Mouse (Mus musculus) heart, postnatal 25 days (tissue): Measurements from ENCODE around the gene Olfr1134. TPM values are rescaled to one million over a fixed set of nuclear protein-coding genes. Genes with fewer than 3 reads are reported as not detected.
"Not testable (repeated sequence)": the region's sequence is repeated elsewhere in the genome, so short reads cannot be mapped to it uniquely, and the experiment has no call there.

Source experiments
- DNase-seq: peaks from one replicate; pipeline ENCODE4 v3.0.0; 2022; ENCODE audit warnings: low spot score
- intact Hi-C: fragments of 180-260 bp; cut with DNase I; formaldehyde crosslinking; loops from one replicate; pipeline ENCODE4 v1.15.1; 2025
- total RNA-seq, 2 experiments: library from RNA; stranded (reverse); gene quantifications; 2 replicates each; pipeline ENCODE4 v1.2.3; 2021

The Olfr1134 gene
- total RNA-seq: not detected

GRCm38 (mm10) chr2:87658360-87658759 is at the start of gene Olfr1134:
Olfr1134 (minus strand) TSS chr2:87658460.
- DNase-seq: no peak
- intact Hi-C loops: no loop called here

- intact Hi-C loops: no loop called here
- DNase-seq: no peak
Measured at GRCm38 (mm10) chr2:87693847-87694246, 35.6 kb upstream of the Olfr1134 start, which contains the start of gene Olfr1136. Olfr1136 (minus strand) TSS chr2:87693947.

GRCm38 (mm10) chr2:87673564-87673963 is 15.3 kb upstream of the Olfr1134 start, which contains the start of gene Olfr1135:
Olfr1135 (minus strand) TSS chr2:87673664.
- DNase-seq: no peak
- intact Hi-C loops: no loop called here

- intact Hi-C loops: no loop called here
- no peak for DNase-seq
Measured at GRCm38 (mm10) chr2:87647274-87647673, 11.0 kb downstream of the Olfr1134 start, which contains the start of gene Olfr1133. Olfr1133 (minus strand) TSS chr2:87647374.

GRCm38 (mm10) chr2:87642441-87642840 is 15.8 kb downstream of the Olfr1134 start:
- no peak for DNase-seq
- intact Hi-C loops: no loop called here

DNA sequence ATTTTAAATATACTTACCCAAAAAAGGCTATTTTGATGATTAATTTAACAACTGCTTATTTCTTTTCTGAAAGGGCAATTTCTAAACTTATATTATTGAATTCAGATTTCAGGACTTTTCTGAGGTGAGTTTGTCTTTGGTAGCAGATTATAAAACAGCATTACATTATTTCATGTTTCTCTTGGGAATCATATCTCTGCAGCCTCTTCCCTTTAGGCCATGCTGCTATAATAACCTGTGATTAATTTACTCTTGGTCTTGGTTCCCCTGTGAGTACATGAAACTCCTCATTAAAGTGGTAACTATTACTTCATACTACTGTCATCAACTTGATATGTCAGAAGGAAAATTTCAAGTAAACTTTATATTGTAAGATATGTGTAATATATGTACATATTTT is 20.8 kb downstream of the Olfr1134 start, which contains the start of gene Olfr1132:
TSS of gene Olfr1132 (minus strand) at position 101 of the 400 bp plus-strand sequence.
- no peak for DNase-seq
- intact Hi-C loops: no loop called here

DNA sequence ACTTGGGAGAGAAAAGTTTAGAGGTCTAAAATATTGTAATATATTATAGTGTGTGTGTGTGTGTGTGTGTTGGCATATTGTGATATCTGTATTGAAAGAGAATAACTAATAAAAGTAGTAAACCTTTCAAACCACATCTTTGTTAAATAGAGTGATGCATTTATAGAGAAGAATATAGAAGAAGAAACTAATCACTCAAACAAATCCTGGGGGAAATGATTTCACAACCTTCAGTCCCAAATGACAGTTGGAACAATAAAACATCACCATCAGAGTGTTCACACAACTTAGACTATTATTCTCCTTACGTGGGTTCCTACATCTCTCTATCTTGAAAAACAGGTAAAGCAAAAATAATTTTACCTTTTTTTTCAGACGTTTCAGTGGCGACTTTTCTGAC is 31.5 kb downstream of the Olfr1134 start, which contains the start of gene Olfr1131:
TSS of gene Olfr1131 (plus strand) at position 301 of the 400 bp plus-strand sequence.
- no peak for DNase-seq
- intact Hi-C loops: no loop called here

GRCm38 (mm10) chr2:87605912-87606311 is 52.3 kb downstream of the Olfr1134 start, which contains the start of gene Olfr1130:
Olfr1130 (plus strand) TSS chr2:87606212.
- DNase-seq, intact Hi-C loops: not testable (repeated sequence)

Other genes with a start within 250 kb of the Olfr1134 start
- gene Olfr1123, start 241.8 kb downstream of the Olfr1134 start, total RNA-seq: not detected
- not detected for gene Olfr1124, start 228.2 kb downstream of the Olfr1134 start, total RNA-seq
- gene Olfr1126, start 204.5 kb downstream of the Olfr1134 start, total RNA-seq: not detected
- not detected for gene Pramel7, start 161.4 kb downstream of the Olfr1134 start, total RNA-seq
- gene Pramel6, start 151.9 kb downstream of the Olfr1134 start, total RNA-seq: not detected
- not detected for gene Olfr153, start 126.7 kb downstream of the Olfr1134 start, total RNA-seq
- not detected for gene Olfr1128, start 112.9 kb downstream of the Olfr1134 start, total RNA-seq
- not detected for gene Olfr1129, start 84.6 kb downstream of the Olfr1134 start, total RNA-seq
- gene Olfr1130, start 52.2 kb downstream of the Olfr1134 start, total RNA-seq: not detected
- gene Olfr1131, start 31.4 kb downstream of the Olfr1134 start, total RNA-seq: not detected
- gene Olfr1132, start 20.9 kb downstream of the Olfr1134 start, total RNA-seq: not detected
- gene Olfr1133, start 11.1 kb downstream of the Olfr1134 start, total RNA-seq: not detected
- not detected for gene Olfr1135, start 15.2 kb upstream of the Olfr1134 start, total RNA-seq
- not detected for gene Olfr1136, start 35.5 kb upstream of the Olfr1134 start, total RNA-seq
- gene Olfr1137, start 54.7 kb upstream of the Olfr1134 start, total RNA-seq: not detected
- not detected for gene Olfr1138, start 81.5 kb upstream of the Olfr1134 start, total RNA-seq
- not detected for gene Olfr1140, start 85.3 kb upstream of the Olfr1134 start, total RNA-seq
- gene Olfr1141, start 95.5 kb upstream of the Olfr1134 start, total RNA-seq: not detected
- gene Olfr152, start 121.0 kb upstream of the Olfr1134 start, total RNA-seq: not detected
- not detected for gene Olfr1143, start 142.1 kb upstream of the Olfr1134 start, total RNA-seq
- not detected for gene Olfr1145, start 151.4 kb upstream of the Olfr1134 start, total RNA-seq
- gene Olfr1148, start 172.1 kb upstream of the Olfr1134 start, total RNA-seq: not detected
- not detected for gene Olfr1150-ps1, start 185.5 kb upstream of the Olfr1134 start, total RNA-seq
- not detected for gene Olfr1151, start 197.4 kb upstream of the Olfr1134 start, total RNA-seq
- not detected for gene Olfr1152, start 208.0 kb upstream of the Olfr1134 start, total RNA-seq
- gene Olfr1153, start 236.5 kb upstream of the Olfr1134 start, total RNA-seq: not detected
- not detected for gene Olfr1154, start 246.7 kb upstream of the Olfr1134 start, total RNA-seq